Mouse (Mus musculus): ENCODE data around the gene Ank2.

The Ank2 gene

GRCm38 (mm10) chr3:127282277-127282676 lies 216.9 kb downstream of the Ank2 start:
- no peak for DNase-seq

- DNase-seq: no peak
These were observed 217.8 kb downstream of the Ank2 start for GRCm38 (mm10) chr3:127281390-127281789.

- no peak for DNase-seq
These were observed 218.8 kb downstream of the Ank2 start for GRCm38 (mm10) chr3:127280376-127280775.

GRCm38 (mm10) chr3:127275953-127276352 lies 223.2 kb downstream of the Ank2 start:
- DNase-seq: no peak

- no peak for DNase-seq
These were observed 226.3 kb downstream of the Ank2 start for GRCm38 (mm10) chr3:127272801-127273200.

GRCm38 (mm10) chr3:127269616-127270015 lies 229.5 kb downstream of the Ank2 start:
- DNase-seq: no peak

- no peak for DNase-seq
These were observed 231.3 kb downstream of the Ank2 start for GRCm38 (mm10) chr3:127267846-127268245.

GRCm38 (mm10) chr3:127265732-127266131 lies 233.4 kb downstream of the Ank2 start:
- no peak for DNase-seq

GRCm38 (mm10) chr3:127265182-127265581 lies 234.0 kb downstream of the Ank2 start:
- DNase-seq: no peak

GRCm38 (mm10) chr3:127260786-127261166 lies 238.4 kb downstream of the Ank2 start:
- no peak for DNase-seq

- DNase-seq: no peak
These were observed 239.0 kb downstream of the Ank2 start for GRCm38 (mm10) chr3:127260007-127260785.

GRCm38 (mm10) chr3:127258466-127259075 lies 240.6 kb downstream of the Ank2 start:
- DNase-seq: no peak

- peak; percentile 39 for DNase-seq
These were observed 241.2 kb downstream of the Ank2 start for GRCm38 (mm10) chr3:127257969-127258368.

- DNase-seq: peak; percentile 79
These were observed 241.7 kb downstream of the Ank2 start for GRCm38 (mm10) chr3:127257279-127257925.

- no peak for DNase-seq
These were observed 242.5 kb downstream of the Ank2 start for GRCm38 (mm10) chr3:127256681-127257080.

- no peak for DNase-seq
These were observed 248.2 kb downstream of the Ank2 start for GRCm38 (mm10) chr3:127250930-127251329.

- DNase-seq: no peak
These were observed 250.5 kb downstream of the Ank2 start for GRCm38 (mm10) chr3:127248611-127249010.

- no peak for DNase-seq
These were observed 252.0 kb downstream of the Ank2 start for GRCm38 (mm10) chr3:127246989-127247708.

GRCm38 (mm10) chr3:127243928-127244642 lies 255.1 kb downstream of the Ank2 start:
- no peak for DNase-seq

- DNase-seq: no peak
These were observed 256.8 kb downstream of the Ank2 start for GRCm38 (mm10) chr3:127242234-127242810.

GRCm38 (mm10) chr3:127235271-127235670 lies 263.9 kb downstream of the Ank2 start:
- DNase-seq: no peak
